Mouse (Mus musculus) E14TG2a.4 (cell line): ENCODE data around the gene Ptpn13.

Source experiments
- H3K27me3 ChIP-seq: 2 replicates; pipeline ENCODE4 v1.6.1; 2014; ENCODE audit warnings: low read length, control low read depth; ENCODE audit not compliant: insufficient read depth
- H3K36me3 ChIP-seq: 2 replicates; pipeline ENCODE4 v1.6.1; 2014; ENCODE audit warnings: low read length, control low read depth; ENCODE audit not compliant: insufficient read depth
- H3K4me1 ChIP-seq: replicated peaks from 2 replicates; pipeline ENCODE4 v1.6.1; 2014; ENCODE audit warnings: low read depth, low read length, control low read depth
- H3K4me3 ChIP-seq: replicated peaks from 2 replicates; pipeline ENCODE4 v1.5.1; 2014; ENCODE audit warnings: mild to moderate bottlenecking, low read length
- H3K9me3 ChIP-seq: 2 replicates; pipeline ENCODE4 v1.6.1; 2014; ENCODE audit warnings: low read length, control low read depth
- CTCF ChIP-seq: conservative IDR thresholded peaks from 2 replicates; pipeline ENCODE4 v1.5.1; 2014; ENCODE audit warnings: low read length
- NANOG ChIP-seq: IDR thresholded peaks from 2 replicates; pipeline ENCODE4 v1.6.1; 2014; ENCODE audit warnings: borderline replicate concordance, low read length, mixed read lengths
- POU5F1 ChIP-seq: IDR thresholded peaks from 2 replicates; pipeline ENCODE4 v1.6.1; 2014; ENCODE audit warnings: low read length, borderline replicate concordance

Ptpn13 gene

DNA sequence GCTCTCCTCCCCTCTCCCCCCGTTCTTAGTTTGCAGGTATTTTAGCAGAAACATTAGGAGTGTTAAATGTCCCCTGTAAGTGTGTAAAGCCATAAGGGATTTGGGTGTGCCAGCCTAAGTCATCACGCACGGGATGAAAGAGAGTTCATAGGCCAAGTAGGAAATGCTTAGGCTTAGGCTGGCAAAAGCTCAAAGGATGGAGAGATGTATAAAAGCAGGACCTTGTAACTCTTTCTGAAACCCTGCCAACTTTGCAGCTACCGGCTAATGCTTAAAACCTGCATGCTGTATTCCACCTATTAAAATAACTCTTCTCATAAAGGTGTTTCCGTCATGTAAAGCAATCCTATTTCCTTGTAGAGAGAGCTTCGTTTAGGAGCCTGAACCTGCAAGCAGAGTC lies 115.6 kb downstream of the Ptpn13 start:
- no peak for TF ChIP-seq NANOG
- no peak for TF ChIP-seq CTCF
- TF ChIP-seq POU5F1: no peak
- Histone ChIP-seq H3K4me1 (no peaks in the 10 kb centered on the region), H3K36me3 (peaks cover 9% of the 10 kb centered on the region), H3K4me3 (no peak overlapping the region), H3K27me3 (no peaks in the 10 kb centered on the region), H3K9me3 (no peaks in the 10 kb centered on the region)

DNA sequence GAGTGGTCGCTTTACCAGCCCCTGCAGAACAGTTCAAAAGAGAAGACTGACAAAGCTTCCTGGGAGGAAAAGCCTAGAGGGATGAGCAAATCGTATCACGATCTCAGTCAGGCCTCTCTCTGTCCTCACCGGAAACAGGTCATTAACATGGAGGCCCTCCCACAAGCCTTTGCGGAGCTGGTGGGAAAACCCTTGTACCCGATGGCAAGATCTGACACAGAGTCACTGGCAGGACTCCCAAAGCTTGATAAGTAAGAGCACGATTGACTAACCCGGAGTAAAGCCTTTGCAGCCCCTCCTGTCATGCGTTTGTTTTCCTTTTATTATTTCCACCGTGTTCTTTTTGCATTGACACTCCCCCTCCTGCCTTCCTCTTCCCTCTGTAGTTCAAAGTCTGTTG lies 116.1 kb downstream of the Ptpn13 start:
- no peaks in the 10 kb centered on the region for H3K4me1 ChIP-seq
- H3K4me3 ChIP-seq: no peak overlapping the region
- H3K36me3 ChIP-seq: peaks cover 9% of the 10 kb centered on the region
- TF ChIP-seq CTCF: no peak
- TF ChIP-seq POU5F1: no peak
- H3K9me3 ChIP-seq: no peaks in the 10 kb centered on the region
- H3K27me3 ChIP-seq: no peaks in the 10 kb centered on the region

DNA sequence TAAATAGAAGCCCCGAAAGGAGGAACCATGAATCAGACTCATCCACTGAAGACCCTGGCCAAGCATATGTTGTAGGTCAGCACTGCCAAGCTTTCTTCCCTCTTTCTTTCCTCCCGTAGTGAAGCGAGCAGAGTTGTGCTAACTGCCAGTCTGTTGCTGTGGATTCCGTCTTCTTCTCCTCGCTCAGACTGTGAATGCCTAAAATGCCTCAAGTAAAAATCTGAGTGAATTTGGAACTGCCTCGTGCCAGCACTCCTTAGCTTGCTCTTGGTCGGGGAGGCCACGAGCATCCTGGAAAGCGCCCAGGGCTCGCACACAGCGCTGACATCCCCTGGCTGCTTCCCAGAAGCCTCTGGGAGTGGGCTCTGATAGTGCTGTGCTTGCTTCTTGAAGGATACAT lies 116.5 kb downstream of the Ptpn13 start:
- Histone ChIP-seq H3K4me3 (no peak overlapping the region), H3K9me3 (no peaks in the 10 kb centered on the region), H3K27me3 (no peaks in the 10 kb centered on the region), H3K4me1 (no peaks in the 10 kb centered on the region), H3K36me3 (peaks cover 9% of the 10 kb centered on the region)
- TF ChIP-seq POU5F1 (no peak), CTCF (no peak), NANOG (no peak)

DNA sequence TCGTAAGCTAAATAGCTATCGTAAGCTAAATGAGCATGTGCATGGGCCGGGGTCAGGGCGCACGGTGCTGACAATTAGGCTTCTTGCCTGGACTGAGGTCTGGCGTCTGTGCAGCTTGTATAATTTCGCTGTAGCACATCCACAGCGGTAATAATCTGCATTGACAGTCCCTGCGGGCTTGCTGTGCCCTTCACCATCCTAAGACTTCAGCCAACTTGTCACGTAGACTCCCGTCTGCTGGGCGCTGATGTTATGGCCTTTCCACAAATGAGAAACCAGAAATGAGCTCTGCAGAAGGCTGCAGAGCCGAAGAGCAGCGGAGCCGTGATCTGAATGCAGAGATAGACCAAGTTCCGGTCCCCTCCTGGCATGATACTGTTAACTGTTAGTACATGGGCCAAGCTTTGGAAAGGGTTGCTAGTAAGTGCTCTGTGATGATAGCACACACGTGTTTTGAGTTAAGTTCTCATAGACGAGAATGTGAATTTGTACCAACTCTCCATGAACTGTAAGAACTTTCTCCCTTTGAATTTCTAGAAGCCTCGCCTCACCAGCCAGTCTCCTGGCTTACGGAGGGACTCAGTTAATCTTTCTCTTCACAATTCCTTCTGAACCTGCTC lies 120.5 kb downstream of the Ptpn13 start:
- TF ChIP-seq POU5F1 (no peak), NANOG (no peak), CTCF (no peak)
- no peaks in the 10 kb centered on the region for H3K4me1 ChIP-seq
- H3K27me3 ChIP-seq: no peaks in the 10 kb centered on the region
- no peak overlapping the region for H3K4me3 ChIP-seq
- no peaks in the 10 kb centered on the region for H3K9me3 ChIP-seq
- H3K36me3 ChIP-seq: 0 out of 2 replicates have a peak, but pooled peaks cover 6% of the 10 kb centered on the region

DNA sequence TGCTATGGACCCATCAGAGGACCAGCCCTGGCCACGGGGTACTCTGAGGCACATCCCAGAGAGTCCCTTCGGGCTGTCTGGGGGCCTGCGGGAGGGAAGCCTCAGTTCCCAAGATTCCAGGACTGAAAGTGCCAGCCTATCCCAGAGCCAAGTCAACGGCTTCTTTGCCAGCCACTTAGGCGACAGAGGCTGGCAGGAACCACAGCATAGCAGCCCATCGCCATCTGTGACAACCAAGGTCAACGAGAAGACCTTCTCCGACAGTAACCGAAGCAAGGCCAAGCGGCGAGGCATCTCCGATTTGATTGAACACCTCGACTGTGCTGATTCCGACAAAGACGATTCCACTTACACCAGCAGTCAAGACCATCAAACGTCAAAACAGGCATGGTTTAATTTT lies 129.8 kb downstream of the Ptpn13 start:
- Histone ChIP-seq H3K9me3 (no peaks in the 10 kb centered on the region), H3K4me1 (no peaks in the 10 kb centered on the region), H3K27me3 (no peaks in the 10 kb centered on the region), H3K4me3 (no peak overlapping the region), H3K36me3 (peaks cover 18% of the 10 kb centered on the region; the same call in 1 of the 2 replicates)
- TF ChIP-seq CTCF (no peak), NANOG (no peak), POU5F1 (no peak)

DNA sequence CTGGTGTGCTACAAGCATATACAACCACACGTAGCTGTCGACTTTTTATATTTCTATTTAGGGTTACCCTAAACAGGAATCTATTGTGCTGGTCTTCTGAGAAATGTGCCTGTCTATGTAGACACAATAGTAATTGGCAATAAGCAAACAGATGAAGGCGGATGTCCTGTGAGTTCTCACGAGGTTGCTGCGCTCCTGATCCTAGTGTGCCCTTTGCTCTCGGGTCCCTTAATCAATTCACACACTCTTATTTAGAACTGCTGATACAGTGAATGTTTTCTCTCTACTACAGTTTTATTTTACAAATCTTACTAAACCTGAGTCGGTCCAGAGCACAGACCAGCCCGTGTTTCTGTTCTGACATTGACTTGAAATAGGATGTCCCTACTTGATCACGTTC lies 135.6 kb downstream of the Ptpn13 start:
- Histone ChIP-seq H3K4me1 (no peaks in the 10 kb centered on the region), H3K36me3 (peaks cover 11% of the 10 kb centered on the region; the same call in 1 of the 2 replicates), H3K27me3 (no peaks in the 10 kb centered on the region), H3K4me3 (no peak overlapping the region), H3K9me3 (no peaks in the 10 kb centered on the region)
- no peak for TF ChIP-seq CTCF
- TF ChIP-seq POU5F1: no peak
- TF ChIP-seq NANOG: no peak

DNA sequence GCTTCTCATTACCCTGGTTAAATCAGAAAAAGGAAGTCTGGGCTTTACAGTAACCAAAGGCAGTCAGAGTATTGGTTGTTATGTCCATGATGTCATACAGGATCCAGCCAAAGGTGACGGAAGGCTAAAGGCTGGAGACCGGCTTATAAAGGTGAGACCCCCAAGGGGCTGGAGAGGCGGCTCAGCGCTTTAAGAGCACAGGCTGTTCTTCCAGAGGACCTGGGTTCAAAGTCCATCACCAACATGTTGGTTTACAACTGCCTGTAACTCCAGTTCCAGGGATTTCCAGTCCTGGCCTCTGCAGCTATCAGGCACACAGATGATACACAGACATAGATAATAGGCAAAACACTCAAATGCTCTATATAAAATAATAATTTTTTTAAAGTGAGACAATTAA lies 143.0 kb downstream of the Ptpn13 start:
- Histone ChIP-seq H3K9me3 (no peaks in the 10 kb centered on the region), H3K4me1 (no peaks in the 10 kb centered on the region), H3K27me3 (no peaks in the 10 kb centered on the region), H3K36me3 (no peaks in the 10 kb centered on the region; the same call in 1 of the 2 replicates), H3K4me3 (no peak overlapping the region)
- TF ChIP-seq POU5F1 (no peak), NANOG (no peak), CTCF (no peak)

DNA sequence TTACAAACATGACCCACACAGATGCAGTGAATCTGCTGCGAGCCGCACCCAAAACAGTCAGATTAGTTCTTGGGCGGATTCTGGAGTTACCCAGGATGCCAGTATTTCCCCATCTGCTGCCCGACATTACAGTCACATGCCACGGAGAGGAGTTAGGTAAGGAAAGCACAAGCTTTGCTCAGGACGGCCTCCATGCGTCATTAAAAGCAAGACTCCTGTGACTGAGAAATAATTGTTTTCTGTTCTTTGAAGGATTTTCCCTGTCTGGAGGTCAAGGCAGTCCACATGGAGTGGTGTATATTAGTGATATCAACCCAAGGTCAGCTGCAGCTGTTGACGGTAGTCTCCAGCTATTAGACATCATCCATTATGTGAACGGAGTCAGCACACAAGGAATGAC lies 144.5 kb downstream of the Ptpn13 start:
- Histone ChIP-seq H3K4me1 (no peaks in the 10 kb centered on the region), H3K36me3 (no peaks in the 10 kb centered on the region), H3K27me3 (no peaks in the 10 kb centered on the region), H3K4me3 (no peak overlapping the region), H3K9me3 (no peaks in the 10 kb centered on the region)
- no peak for TF ChIP-seq NANOG
- TF ChIP-seq CTCF: no peak
- no peak for TF ChIP-seq POU5F1
